Mouse (Mus musculus): ENCODE data around the gene Cpsf3. TPM values are rescaled to one million over a fixed set of nuclear protein-coding genes. Genes with fewer than 3 reads are reported as not detected.

The Cpsf3 gene
- polyA plus RNA-seq, 1 experiment from 2014 or later = 124 TPM

- Histone ChIP-seq H3K4me1 (no peaks in the 10 kb centered on the region), H3K9me3 (no peaks in the 10 kb centered on the region), H3K36me3 (replicated peaks) (peaks cover 96% of the 10 kb centered on the region), H3K27ac (no peak overlapping the region), H3K4me3 (replicated peaks) (no peak overlapping the region), H3K27me3 (no peaks in the 10 kb centered on the region), H3K4me2 (no peak overlapping the region), H3K9ac (no peak overlapping the region)
- 88% methylated on average over 4 of the region's 4 CpGs for WGBS
- no peak for ATAC-seq (ENCODE audit: low FRiP score)
Observed at GRCm38 (mm10) chr12:21305741-21306140, 20.6 kb downstream of the Cpsf3 start.

- no peaks in the 10 kb centered on the region for H3K4me1 ChIP-seq
- ATAC-seq (ENCODE audit: low FRiP score) = no peak
- no peaks in the 10 kb centered on the region for H3K27me3 ChIP-seq
- H3K4me2 ChIP-seq = no peak overlapping the region
- H3K9me3 ChIP-seq = no peaks in the 10 kb centered on the region
- H3K36me3 ChIP-seq (replicated peaks) = peaks cover 96% of the 10 kb centered on the region
- WGBS = 85% methylated on average over 4 of the region's 4 CpGs
- no peak overlapping the region for H3K4me3 ChIP-seq (replicated peaks)
- H3K27ac ChIP-seq = no peak overlapping the region
- H3K9ac ChIP-seq = no peak overlapping the region
Observed at GRCm38 (mm10) chr12:21306721-21307120, 21.5 kb downstream of the Cpsf3 start.

DNA sequence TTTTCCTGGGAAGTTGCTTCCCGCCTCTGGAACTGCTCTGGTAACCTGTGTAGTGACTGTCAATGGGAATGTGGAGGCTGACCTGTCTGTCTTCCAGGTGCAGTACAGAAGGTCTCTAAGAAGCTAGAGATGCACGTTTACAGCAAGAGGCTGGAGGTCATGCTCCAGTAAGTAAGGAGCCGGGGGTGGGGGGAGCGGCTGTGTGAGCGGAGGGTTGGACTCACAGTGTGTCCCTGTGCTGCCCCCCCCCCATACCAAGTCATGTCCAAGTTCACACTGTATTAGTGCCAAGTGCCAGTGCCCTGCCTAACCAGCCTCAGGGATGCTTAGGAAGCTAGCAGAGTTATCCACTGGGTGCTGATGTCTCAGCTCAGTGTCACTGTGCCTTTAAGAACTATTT lies 27.0 kb downstream of the Cpsf3 start:
- Histone ChIP-seq H3K4me2 (no peak overlapping the region), H3K4me3 (replicated peaks) (no peak overlapping the region), H3K9me3 (no peaks in the 10 kb centered on the region), H3K27me3 (no peaks in the 10 kb centered on the region), H3K4me1 (peaks cover 5% of the 10 kb centered on the region), H3K27ac (no peak overlapping the region), H3K36me3 (replicated peaks) (peaks cover 79% of the 10 kb centered on the region), H3K9ac (no peak overlapping the region)
- WGBS = 90% methylated on average over 5 of the region's 5 CpGs
- ATAC-seq (ENCODE audit: low FRiP score) = no peak

- 3% methylated on average over 58 of the region's 59 CpGs for WGBS
- H3K4me3 ChIP-seq (replicated peaks) = peak within 1 kb of the TSS; percentile 70
- H3K27ac ChIP-seq = 0 out of 2 replicates have a peak within 1 kb of the TSS, but pooled peaks have one; percentile 61
- peak within 1 kb of the TSS; percentile 66 for H3K4me2 ChIP-seq
- ATAC-seq (ENCODE audit: low FRiP score) = peak; percentile 95
- H3K9ac ChIP-seq = peak within 1 kb of the TSS; percentile 77
- peaks cover 9% of the 10 kb centered on the region for H3K4me1 ChIP-seq
- H3K9me3 ChIP-seq = no peaks in the 10 kb centered on the region
- H3K36me3 ChIP-seq (replicated peaks) = peaks cover 56% of the 10 kb centered on the region
- no peaks in the 10 kb centered on the region for H3K27me3 ChIP-seq
Observed at GRCm38 (mm10) chr12:21315923-21316868, 31.0 kb downstream of the Cpsf3 start, which contains the start of gene Iah1. Iah1 (plus strand) TSS chr12:21316389.

DNA sequence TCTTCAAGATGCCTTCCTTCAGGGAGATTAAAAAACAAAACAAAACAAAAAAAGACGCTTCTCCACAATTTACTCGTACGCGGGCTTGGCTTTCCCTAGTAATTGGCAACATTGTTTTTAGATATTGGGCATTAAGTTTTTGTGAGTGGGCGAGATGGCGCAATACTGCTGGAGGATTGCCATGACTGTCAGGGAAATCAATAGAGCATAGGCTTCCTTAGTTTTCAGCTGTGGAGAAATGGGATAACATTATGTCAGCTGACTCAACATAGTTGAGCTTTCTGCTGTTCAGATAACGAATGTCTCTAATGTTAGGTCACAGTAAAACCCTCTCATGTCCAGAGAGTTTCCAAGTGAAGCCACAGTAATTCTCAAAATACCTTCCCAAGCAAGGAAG lies 31.7 kb downstream of the Cpsf3 start:
- 0 out of 2 replicates have a peak overlapping the region, but pooled peaks have one; percentile 77 for H3K9ac ChIP-seq
- H3K9me3 ChIP-seq = no peaks in the 10 kb centered on the region
- peak overlapping the region; percentile 66 for H3K4me2 ChIP-seq
- peaks cover 9% of the 10 kb centered on the region for H3K4me1 ChIP-seq
- WGBS = 29% methylated on average over 7 of the region's 7 CpGs
- no peak overlapping the region for H3K27ac ChIP-seq
- peaks cover 53% of the 10 kb centered on the region for H3K36me3 ChIP-seq (replicated peaks)
- H3K4me3 ChIP-seq (replicated peaks) = peak overlapping the region; percentile 70
- H3K27me3 ChIP-seq = no peaks in the 10 kb centered on the region
- ATAC-seq (ENCODE audit: low FRiP score) = no peak

DNA sequence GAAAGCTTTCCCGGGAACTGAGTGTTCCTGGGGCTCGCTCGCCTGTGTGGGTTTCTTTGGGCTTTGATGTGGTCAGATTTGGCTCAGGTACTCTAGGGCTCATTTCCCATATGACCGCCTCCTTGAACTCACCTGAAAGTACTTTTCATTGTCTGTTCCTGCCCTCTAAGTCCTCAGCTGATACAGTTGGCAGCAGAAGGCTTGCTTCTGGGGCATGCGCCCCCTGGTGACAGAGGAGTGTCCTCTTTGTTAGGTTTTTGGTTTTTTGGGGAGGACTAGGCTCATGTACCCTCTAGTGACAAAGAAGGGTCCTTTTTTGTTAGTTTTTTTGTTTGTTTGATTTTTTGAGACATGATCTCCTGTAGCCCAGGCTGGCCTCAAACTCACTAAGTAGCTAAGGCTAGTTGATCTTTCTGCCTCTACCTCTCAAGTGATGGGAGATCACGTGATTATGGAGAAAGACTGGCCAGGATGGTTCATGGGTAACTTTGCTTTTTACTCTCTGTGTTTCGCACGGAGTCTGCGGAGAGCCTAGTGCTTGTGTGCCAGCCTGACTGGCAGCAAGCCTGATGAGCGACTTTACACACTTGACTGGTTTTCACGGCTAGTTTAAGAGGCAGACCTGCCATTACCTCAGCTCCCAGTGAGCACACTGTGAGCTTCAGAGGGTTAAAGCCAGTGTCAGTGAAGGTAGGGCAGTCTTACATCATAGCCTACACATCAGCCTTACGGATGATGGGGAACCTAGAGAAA lies 33.1 kb downstream of the Cpsf3 start:
- no peak for ATAC-seq (ENCODE audit: low FRiP score)
- Histone ChIP-seq H3K36me3 (replicated peaks) (peaks cover 53% of the 10 kb centered on the region), H3K27me3 (no peaks in the 10 kb centered on the region), H3K9me3 (no peaks in the 10 kb centered on the region), H3K27ac (no peak overlapping the region), H3K4me3 (replicated peaks) (no peak overlapping the region), H3K4me2 (no peak overlapping the region), H3K9ac (no peak overlapping the region), H3K4me1 (peaks cover 9% of the 10 kb centered on the region)
- 79% methylated on average over 12 of the region's 12 CpGs for WGBS

- WGBS = 89% methylated on average over 4 of the region's 4 CpGs
Observed at GRCm38 (mm10) chr12:21320317-21320716, 35.1 kb downstream of the Cpsf3 start.

DNA sequence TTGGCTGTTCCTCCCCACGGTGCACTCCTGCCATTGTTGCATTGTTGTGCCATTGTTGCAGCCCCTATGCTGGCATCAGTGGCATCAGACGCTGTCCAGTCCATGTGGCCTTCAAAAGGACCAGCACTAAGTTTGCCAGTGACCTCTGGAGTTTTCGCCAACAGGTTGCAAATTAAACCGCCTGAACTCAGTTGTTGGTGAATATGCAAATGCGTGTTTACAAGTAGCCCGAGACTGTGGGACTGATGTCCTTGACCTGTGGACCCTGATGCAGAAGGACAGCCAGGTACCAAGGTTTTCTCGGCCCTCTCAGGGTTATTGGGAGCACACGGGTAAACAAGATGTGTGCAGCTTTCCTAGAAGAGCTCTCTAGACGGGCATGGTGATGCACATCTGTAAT lies 36.0 kb downstream of the Cpsf3 start:
- Histone ChIP-seq H3K4me3 (replicated peaks) (no peak overlapping the region), H3K4me2 (no peak overlapping the region), H3K27me3 (no peaks in the 10 kb centered on the region), H3K36me3 (replicated peaks) (peaks cover 55% of the 10 kb centered on the region), H3K4me1 (peaks cover 9% of the 10 kb centered on the region), H3K9ac (no peak overlapping the region), H3K27ac (no peak overlapping the region), H3K9me3 (no peaks in the 10 kb centered on the region)
- WGBS = 87% methylated on average over 9 of the region's 9 CpGs
- no peak for ATAC-seq (ENCODE audit: low FRiP score)

More at GRCm38 (mm10) chr12:21320317-21320716, 35.1 kb downstream of the Cpsf3 start:
- Histone ChIP-seq H3K9me3 (no peaks in the 10 kb centered on the region), H3K36me3 (replicated peaks) (peaks cover 46% of the 10 kb centered on the region), H3K4me2 (no peak overlapping the region), H3K27me3 (no peaks in the 10 kb centered on the region), H3K4me3 (replicated peaks) (no peak overlapping the region), H3K27ac (no peak overlapping the region), H3K9ac (no peak overlapping the region), H3K4me1 (peaks cover 9% of the 10 kb centered on the region)
- no peak for ATAC-seq (ENCODE audit: low FRiP score)

- 85% methylated on average over 4 of the region's 4 CpGs for WGBS
- Histone ChIP-seq H3K4me1 (peaks cover 3% of the 10 kb centered on the region), H3K4me3 (replicated peaks) (no peak overlapping the region), H3K27me3 (no peaks in the 10 kb centered on the region), H3K4me2 (no peak overlapping the region), H3K36me3 (replicated peaks) (peaks cover 66% of the 10 kb centered on the region), H3K27ac (no peak overlapping the region), H3K9ac (no peak overlapping the region), H3K9me3 (no peaks in the 10 kb centered on the region)
- ATAC-seq (ENCODE audit: low FRiP score) = no peak
Observed at GRCm38 (mm10) chr12:21322296-21322695, 37.1 kb downstream of the Cpsf3 start.

DNA sequence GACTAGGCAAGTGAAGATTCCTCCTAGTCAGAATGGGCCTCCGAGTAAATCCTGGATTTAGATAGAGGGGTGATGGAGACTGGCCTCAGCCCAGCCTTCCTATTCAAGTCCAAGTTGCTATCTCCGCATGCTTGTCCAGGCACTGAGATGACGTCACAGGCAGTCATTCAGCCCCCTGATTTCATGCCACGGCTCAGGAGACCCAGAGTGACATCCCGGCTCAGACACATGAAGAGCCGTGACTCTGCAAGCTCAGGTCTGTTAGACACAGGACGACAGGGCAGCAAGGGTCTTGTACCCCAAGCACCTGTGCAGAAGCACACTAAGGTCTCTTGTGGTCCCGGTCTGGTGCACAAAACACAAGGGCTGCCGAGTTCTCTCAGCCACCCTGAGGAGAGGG lies 37.7 kb downstream of the Cpsf3 start:
- WGBS = 91% methylated on average over 9 of the region's 9 CpGs
- Histone ChIP-seq H3K27ac (no peak overlapping the region), H3K36me3 (replicated peaks) (peaks cover 70% of the 10 kb centered on the region)

GRCm38 (mm10) chr12:21324101-21324500 lies 38.9 kb downstream of the Cpsf3 start:
- Histone ChIP-seq H3K27me3 (no peaks in the 10 kb centered on the region), H3K4me3 (replicated peaks) (no peak overlapping the region), H3K4me2 (no peak overlapping the region), H3K27ac (no peak overlapping the region), H3K36me3 (replicated peaks) (peaks cover 82% of the 10 kb centered on the region), H3K9ac (no peak overlapping the region), H3K9me3 (no peaks in the 10 kb centered on the region), H3K4me1 (no peaks in the 10 kb centered on the region)
- ATAC-seq (ENCODE audit: low FRiP score) = no peak
- 83% methylated on average over 5 of the region's 5 CpGs for WGBS

More for the DNA sequence above, 37.7 kb downstream of the Cpsf3 start:
- Histone ChIP-seq H3K4me2 (no peak overlapping the region), H3K4me1 (no peaks in the 10 kb centered on the region), H3K4me3 (replicated peaks) (no peak overlapping the region), H3K27me3 (no peaks in the 10 kb centered on the region), H3K9ac (no peak overlapping the region), H3K9me3 (no peaks in the 10 kb centered on the region)
- ATAC-seq (ENCODE audit: low FRiP score) = no peak

DNA sequence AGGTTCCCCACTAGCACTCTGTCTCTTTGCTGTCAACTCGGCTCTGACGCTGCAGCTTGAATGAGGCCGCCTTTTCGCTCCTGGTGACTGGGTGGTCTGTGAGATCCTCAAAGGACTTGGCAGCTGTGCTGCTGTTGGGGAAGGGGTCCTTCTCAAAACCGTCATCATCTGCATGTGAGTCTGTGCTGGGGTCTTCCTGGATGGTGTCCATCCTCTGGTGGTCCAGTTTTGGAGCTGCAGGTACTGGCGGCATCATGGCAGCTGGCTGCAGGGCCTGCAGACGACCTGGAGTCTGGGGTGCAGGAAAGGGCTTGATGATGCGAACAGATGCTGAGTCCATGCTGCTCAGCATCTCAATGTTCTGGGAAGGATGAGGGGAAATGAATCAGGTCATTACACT lies 40.1 kb downstream of the Cpsf3 start:
- ATAC-seq (ENCODE audit: low FRiP score) = no peak
- H3K4me1 ChIP-seq = no peaks in the 10 kb centered on the region
- H3K4me2 ChIP-seq = no peak overlapping the region
- no peaks in the 10 kb centered on the region for H3K9me3 ChIP-seq
- H3K4me3 ChIP-seq (replicated peaks) = no peak overlapping the region
- H3K27me3 ChIP-seq = no peaks in the 10 kb centered on the region
- no peak overlapping the region for H3K9ac ChIP-seq
- no peak overlapping the region for H3K27ac ChIP-seq
- H3K36me3 ChIP-seq (replicated peaks) = peaks cover 85% of the 10 kb centered on the region
- 90% methylated on average over 8 of the region's 8 CpGs for WGBS
